Mouse (Mus musculus) forebrain, embryonic 15.5 days (tissue): Measurements from ENCODE around the gene Fam129b. TPM values are rescaled to one million over a fixed set of nuclear protein-coding genes. Genes with fewer than 3 reads are reported as not detected.

ENCODE experiments used
- ATAC-seq: fragments of 200-750 bp; cut with Nextera tagmentation; replicated peaks from 2 replicates; pipeline ENCODE4 v1.8.0; 2017; ENCODE audit warnings: mild to moderate bottlenecking, moderate TSS enrichment, moderate library complexity
- H3K27ac ChIP-seq: fragments of 300-500 bp; sonication (generic); replicated peaks from 2 replicates; pipeline ENCODE4 v1.5.1; 2015; ENCODE audit warnings: mild to moderate bottlenecking, inconsistent platforms
- H3K27me3 ChIP-seq: fragments of 300-500 bp; sonication (generic); 2 replicates; pipeline ENCODE4 v1.6.1; 2015; ENCODE audit warnings: inconsistent platforms
- H3K36me3 ChIP-seq: fragments of 300-500 bp; sonication (generic); 2 replicates; pipeline ENCODE4 v1.6.1; 2015; ENCODE audit warnings: mild to moderate bottlenecking, inconsistent platforms
- H3K4me1 ChIP-seq: fragments of 300-500 bp; sonication (generic); 2 replicates; pipeline ENCODE4 v1.6.1; 2015; ENCODE audit warnings: inconsistent platforms
- H3K4me2 ChIP-seq: fragments of 300-500 bp; sonication (generic); replicated peaks from 2 replicates; pipeline ENCODE4 v1.6.1; 2015; ENCODE audit warnings: mild to moderate bottlenecking, inconsistent platforms
- H3K4me3 ChIP-seq: fragments of 300-500 bp; sonication (generic); 2 replicates; pipeline ENCODE4 v1.5.1; 2015; ENCODE audit warnings: mild to moderate bottlenecking, inconsistent platforms
- H3K9ac ChIP-seq: fragments of 300-500 bp; sonication (generic); replicated peaks from 2 replicates; pipeline ENCODE4 v1.6.1; 2015; ENCODE audit warnings: mild to moderate bottlenecking, inconsistent platforms
- H3K9me3 ChIP-seq: fragments of 300-500 bp; sonication (generic); 2 replicates; pipeline ENCODE4 v1.6.1; 2016; ENCODE audit warnings: inconsistent platforms
- WGBS: fragments of 180-500 bp; shearing (Covaris S2); methylation state at CpG from one replicate; pipeline ENCODE4 v1.1.7; 2015; ENCODE audit warnings: mixed read lengths; 5-methylcytosine and 5-hydroxymethylcytosine counted together
- polyA plus RNA-seq: library from polyadenylated mRNA; unstranded; fragments of >200 nt; fragmentation: Nextera tagmentation; extraction: Ambion mirVana; gene quantifications from 2 replicates; pipeline ENCODE4 v1.2.1, GENCODE M21; 2015

Fam129b gene
- polyA plus RNA-seq, 1 experiment from 2014 or later: 33.5 TPM

DNA sequence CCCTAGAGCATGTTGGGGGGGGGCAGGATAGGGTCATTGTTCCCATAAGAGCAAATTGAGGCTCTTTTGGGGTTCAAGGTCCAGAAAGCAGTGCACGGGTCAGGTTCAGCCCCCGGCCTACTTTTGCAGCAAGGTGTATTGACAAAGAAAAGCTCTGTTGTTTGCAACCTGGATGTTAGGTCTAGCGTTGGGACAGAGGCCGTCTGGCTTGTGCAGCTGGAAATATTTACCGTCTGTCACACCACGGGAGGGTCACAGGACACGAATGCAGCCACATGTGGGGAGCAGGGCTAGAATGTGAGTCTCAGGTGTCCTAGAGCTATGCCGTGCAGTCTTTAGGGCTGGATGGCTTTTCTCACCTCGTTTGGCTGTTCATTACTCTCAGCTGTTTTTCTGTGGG lies 42.5 kb downstream of the Fam129b start:
- Histone ChIP-seq H3K27ac (no peak overlapping the region), H3K9ac (no peak overlapping the region), H3K27me3 (no peaks in the 10 kb centered on the region), H3K4me2 (no peak overlapping the region), H3K9me3 (no peaks in the 10 kb centered on the region), H3K36me3 (peaks cover 48% of the 10 kb centered on the region), H3K4me1 (0 out of 2 replicates have a peak, but pooled peaks cover 4% of the 10 kb centered on the region), H3K4me3 (no peak overlapping the region)
- 78% methylated on average over 9 of the region's 9 CpGs for WGBS
- no peak for ATAC-seq

DNA sequence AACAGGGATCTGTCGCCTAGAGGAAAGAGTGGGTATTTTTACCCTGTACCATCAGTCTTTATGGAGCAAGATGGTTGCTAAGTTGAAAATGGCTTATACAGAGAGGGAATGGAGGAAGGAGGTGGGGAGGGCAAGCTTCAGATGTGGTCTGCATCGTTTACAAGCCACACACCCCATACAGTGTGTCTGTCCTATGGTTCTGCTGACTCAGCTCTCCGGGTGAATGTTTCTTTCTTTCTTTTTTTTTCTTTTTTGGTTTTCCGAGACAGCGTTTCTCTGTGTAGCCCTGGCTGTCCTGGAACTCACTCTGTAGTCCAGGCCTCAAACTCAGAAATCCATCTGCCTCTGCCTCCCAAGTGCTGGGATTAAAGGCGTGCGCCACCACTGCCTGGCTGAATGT lies 45.3 kb downstream of the Fam129b start:
- no peak overlapping the region for H3K4me3 ChIP-seq
- H3K4me2 ChIP-seq: no peak overlapping the region
- no peak for ATAC-seq
- H3K9ac ChIP-seq: no peak overlapping the region
- H3K27ac ChIP-seq: no peak overlapping the region
- H3K9me3 ChIP-seq: no peaks in the 10 kb centered on the region
- H3K4me1 ChIP-seq: no peaks in the 10 kb centered on the region
- no peaks in the 10 kb centered on the region for H3K27me3 ChIP-seq
- WGBS: 78% methylated on average over 7 of the region's 7 CpGs
- H3K36me3 ChIP-seq: peaks cover 67% of the 10 kb centered on the region

DNA sequence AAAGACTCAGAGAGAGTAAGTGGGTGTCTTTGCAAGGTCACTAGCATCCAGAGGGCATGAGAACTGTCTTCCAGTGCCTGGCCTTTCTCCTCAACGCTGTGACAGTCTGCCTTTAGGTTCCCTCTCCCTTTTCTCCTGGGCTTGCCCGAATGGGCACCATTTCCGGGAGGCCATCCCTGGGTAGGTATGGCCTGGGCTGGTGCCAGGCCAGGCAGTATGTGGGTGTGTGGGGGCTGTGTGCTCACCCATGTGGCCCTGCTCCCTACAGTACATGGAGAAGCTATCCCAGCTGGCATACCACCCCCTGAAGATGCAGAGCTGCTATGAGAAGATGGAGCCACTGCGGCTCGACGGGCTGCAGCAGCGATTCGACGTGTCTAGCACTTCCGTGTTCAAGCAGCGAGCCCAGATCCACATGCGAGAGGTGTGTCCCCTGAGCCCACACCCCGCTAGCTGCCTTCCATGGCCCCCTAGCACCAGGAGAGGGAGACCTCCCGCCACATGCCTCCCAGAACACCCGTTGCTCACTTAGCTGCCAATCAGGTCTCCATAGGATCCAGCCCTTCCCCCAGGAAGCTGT lies 46.0 kb downstream of the Fam129b start:
- Histone ChIP-seq H3K9me3 (no peaks in the 10 kb centered on the region), H3K9ac (no peak overlapping the region), H3K27ac (no peak overlapping the region), H3K4me1 (no peaks in the 10 kb centered on the region), H3K27me3 (no peaks in the 10 kb centered on the region), H3K36me3 (peaks cover 67% of the 10 kb centered on the region), H3K4me2 (no peak overlapping the region), H3K4me3 (no peak overlapping the region)
- WGBS: 89% methylated on average over 15 of the region's 15 CpGs
- no peak for ATAC-seq

DNA sequence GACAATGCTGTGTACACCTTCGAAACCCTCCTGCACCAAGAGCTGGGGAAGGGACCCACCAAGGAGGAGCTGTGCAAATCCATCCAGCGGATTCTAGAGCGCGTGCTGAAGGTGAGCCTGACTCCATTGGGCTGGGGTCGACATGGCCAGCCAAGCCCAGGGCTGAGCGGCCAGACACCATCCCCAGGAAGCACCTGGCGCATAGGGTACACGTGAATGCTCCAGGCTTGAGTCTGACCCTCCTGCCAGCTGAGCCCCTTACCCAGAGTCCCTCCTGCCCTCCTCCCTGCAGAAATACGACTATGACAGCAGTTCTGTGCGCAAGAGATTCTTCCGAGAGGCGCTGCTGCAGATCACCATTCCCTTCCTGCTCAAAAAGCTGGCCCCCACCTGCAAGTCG lies 46.6 kb downstream of the Fam129b start:
- 86% methylated on average over 13 of the region's 13 CpGs for WGBS
- Histone ChIP-seq H3K27ac (no peak overlapping the region), H3K4me2 (no peak overlapping the region)

DNA sequence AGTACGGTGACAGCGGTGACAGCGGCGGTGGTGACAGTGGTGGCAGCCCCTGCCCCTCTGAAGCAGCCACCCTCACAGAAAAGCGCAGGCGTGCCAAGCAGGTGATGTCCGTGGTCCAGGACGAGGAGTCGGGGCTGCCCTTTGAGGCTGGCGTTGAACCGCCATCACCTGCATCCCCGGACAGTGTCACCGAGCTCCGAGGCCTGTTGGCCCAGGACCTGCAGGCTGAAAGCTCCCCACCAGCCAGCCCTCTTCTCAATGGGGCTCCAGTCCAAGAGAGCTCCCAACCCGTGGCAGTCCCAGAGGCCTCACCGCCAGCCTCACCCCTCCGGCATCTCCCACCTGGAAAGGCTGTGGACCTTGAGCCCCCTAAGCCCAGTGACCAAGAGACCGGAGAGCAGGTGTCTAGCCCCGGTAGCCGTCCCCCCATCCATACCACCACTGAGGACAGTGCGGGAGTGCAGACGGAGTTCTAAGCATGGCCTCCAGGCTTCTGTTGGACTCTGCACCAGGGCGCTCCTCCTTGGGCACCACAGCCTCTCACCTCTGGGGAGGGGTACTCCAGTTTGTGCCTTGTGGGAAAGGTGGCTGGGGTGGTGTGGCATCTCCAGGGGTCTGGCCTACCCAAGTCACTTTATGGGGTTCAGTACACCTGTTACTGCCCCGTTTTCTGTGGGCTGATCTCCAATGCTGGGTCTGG lies 47.8 kb downstream of the Fam129b start:
- ATAC-seq: no peak
- Histone ChIP-seq H3K4me1 (no peaks in the 10 kb centered on the region), H3K36me3 (peaks cover 65% of the 10 kb centered on the region), H3K4me3 (no peak overlapping the region), H3K9ac (no peak overlapping the region), H3K4me2 (no peak overlapping the region), H3K27ac (no peak overlapping the region), H3K9me3 (no peaks in the 10 kb centered on the region), H3K27me3 (no peaks in the 10 kb centered on the region)
- WGBS: 93% methylated on average over 24 of the region's 24 CpGs

More for the DNA sequence above, 46.6 kb downstream of the Fam129b start:
- no peak overlapping the region for H3K4me3 ChIP-seq
- H3K4me1 ChIP-seq: no peaks in the 10 kb centered on the region
- H3K9me3 ChIP-seq: no peaks in the 10 kb centered on the region
- H3K9ac ChIP-seq: no peak overlapping the region
- H3K36me3 ChIP-seq: peaks cover 67% of the 10 kb centered on the region
- no peak for ATAC-seq
- no peaks in the 10 kb centered on the region for H3K27me3 ChIP-seq

DNA sequence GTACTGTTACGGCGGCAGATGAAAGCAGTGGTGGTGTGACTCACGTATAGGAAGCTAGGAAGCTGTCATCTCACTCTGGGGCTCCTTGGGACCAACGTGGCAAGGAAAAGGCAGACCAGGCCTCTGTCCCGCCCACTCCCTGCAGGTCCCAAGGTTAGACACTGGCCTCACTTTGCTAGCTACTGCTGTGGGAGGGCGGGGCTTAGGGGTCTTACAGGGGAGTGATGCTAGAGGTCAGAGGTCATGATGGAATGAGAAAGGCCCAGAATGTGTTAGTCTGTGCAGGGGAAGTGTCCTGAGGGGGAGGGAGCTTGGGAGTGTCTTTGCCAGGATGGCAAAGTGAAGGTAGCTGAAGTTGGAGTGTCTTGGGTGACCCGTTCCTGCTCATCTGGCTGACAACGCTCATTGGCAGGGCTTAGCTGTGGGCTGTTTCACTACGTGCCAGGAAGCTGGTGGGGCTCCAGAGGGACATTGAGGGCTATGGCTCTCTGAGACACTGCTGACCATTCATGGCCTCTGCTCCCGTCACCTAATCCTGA lies 48.5 kb downstream of the Fam129b start:
- no peak for ATAC-seq
- Histone ChIP-seq H3K27ac (no peak overlapping the region), H3K9me3 (no peaks in the 10 kb centered on the region), H3K9ac (no peak overlapping the region), H3K4me2 (no peak overlapping the region), H3K4me3 (no peak overlapping the region), H3K27me3 (no peaks in the 10 kb centered on the region), H3K4me1 (no peaks in the 10 kb centered on the region), H3K36me3 (peaks cover 59% of the 10 kb centered on the region)
- WGBS: 71% methylated on average over 10 of the region's 10 CpGs

DNA sequence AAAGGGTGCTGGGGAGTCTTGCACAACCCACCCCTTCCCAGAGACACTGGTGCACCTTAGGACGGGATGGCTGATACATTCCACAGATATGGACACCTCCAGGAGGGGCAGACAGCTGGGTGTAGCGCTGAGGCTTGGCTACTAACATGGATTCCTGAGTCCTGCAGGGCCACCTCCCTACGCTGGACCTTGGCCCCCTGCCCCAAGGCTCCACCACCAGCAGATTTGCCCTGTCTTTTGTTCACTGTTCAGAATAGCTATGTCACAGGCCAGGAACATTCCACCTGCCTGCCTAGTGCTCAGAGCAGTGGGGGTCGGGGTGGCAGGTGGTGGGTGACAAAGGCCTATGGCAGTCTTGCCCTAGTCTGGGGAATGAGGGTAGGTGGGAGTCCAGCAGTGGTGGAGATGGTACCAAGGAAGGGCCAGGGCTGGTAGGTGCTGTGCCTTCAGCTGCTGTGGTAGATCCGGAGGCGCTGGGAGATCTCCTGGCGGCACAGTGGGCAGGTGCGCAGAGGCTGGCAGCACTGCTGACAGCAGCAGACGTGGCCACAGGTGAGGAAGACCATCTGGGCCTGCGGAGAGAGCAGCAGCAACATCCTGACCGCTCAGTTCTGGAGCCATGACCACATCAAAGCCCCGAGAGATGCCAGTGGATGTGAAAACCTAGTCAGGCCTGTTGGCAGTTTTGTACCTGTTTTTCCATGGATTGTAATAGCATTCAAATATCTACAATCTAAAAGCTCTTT lies 50.6 kb downstream of the Fam129b start:
- no peak for ATAC-seq
- Histone ChIP-seq H3K9ac (no peak overlapping the region), H3K36me3 (peaks cover 39% of the 10 kb centered on the region), H3K27ac (no peak overlapping the region), H3K9me3 (no peaks in the 10 kb centered on the region), H3K4me2 (no peak overlapping the region), H3K27me3 (no peaks in the 10 kb centered on the region), H3K4me1 (no peaks in the 10 kb centered on the region), H3K4me3 (no peak overlapping the region)
- whole genome bisulfite sequencing: 92% methylated on average over 11 of the region's 12 CpGs

DNA sequence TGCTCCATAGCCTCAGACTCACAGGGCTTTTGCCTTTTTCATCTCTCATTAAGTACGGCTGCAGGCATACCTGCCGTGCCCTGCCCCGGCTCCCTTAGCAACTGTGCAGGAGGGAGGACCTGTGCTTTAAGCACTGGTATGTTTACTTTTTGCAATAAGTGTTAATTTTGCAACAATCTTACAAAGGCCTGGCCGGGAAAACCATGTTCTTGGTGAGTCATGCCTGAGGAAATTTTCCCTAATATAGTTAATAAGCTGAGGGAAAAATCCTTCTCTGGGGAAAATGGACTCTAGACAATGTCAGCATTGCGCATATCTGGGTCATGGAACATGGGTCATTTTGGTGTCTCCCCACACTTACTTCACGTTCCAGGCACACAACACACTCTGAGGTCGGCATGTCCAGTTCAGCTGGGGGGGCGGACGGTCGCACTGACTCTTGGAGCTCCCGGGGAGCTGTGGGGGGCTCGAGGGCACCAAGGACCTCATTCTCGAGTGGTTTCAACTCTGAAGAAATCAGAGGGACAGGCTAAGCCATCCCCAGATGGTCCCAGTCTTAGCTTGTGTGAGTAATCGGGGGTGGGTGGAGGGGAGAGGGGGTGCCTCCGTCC lies 51.8 kb downstream of the Fam129b start:
- peaks cover 27% of the 10 kb centered on the region for H3K36me3 ChIP-seq

DNA sequence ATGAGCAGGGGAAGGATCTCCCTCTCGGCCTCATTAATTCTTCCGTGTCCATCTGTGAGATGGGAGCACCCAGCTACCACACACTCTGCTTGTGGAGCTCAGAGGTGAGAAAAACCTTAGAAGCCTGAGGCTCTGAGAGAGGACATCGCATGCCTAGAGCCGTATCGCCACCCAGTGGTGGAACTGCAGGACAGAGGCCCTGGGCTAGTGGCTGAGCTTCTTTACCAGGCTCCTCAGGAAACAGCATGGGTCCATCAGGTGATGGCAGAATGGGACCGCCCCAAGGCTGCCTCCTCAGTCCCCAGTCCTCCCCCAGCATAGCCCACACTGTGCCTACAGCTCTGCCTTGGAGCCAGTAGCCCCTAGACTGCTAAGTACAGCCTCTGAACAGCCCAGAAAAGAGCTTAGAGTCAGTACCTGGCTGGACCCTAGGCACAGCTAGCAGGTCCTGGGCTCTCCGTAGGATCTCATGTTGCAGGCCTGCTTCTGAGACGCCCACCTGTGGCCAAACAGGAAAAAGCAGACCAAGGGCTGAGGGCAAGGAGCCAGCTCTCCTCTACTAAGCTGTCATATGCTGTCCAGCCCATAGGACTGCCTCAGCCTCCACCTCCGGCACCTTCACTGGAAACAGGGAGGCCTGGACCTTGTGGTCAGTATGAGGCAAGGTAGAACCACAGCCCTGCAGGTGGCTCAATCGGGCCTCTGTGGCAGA lies 52.5 kb downstream of the Fam129b start:
- H3K27ac ChIP-seq: no peak overlapping the region
- H3K9me3 ChIP-seq: no peaks in the 10 kb centered on the region
- peak; percentile 44 for ATAC-seq
- H3K4me3 ChIP-seq: no peak overlapping the region
- peaks cover 22% of the 10 kb centered on the region for H3K36me3 ChIP-seq
- H3K4me2 ChIP-seq: no peak overlapping the region
- H3K9ac ChIP-seq: no peak overlapping the region
- H3K4me1 ChIP-seq: no peaks in the 10 kb centered on the region
- 26% methylated on average over 10 of the region's 10 CpGs for WGBS
- no peaks in the 10 kb centered on the region for H3K27me3 ChIP-seq

More for the DNA sequence above, 51.8 kb downstream of the Fam129b start:
- H3K4me2 ChIP-seq: no peak overlapping the region
- ATAC-seq: no peak
- H3K4me1 ChIP-seq: no peaks in the 10 kb centered on the region
- no peak overlapping the region for H3K27ac ChIP-seq
- no peak overlapping the region for H3K4me3 ChIP-seq
- H3K27me3 ChIP-seq: no peaks in the 10 kb centered on the region
- no peak overlapping the region for H3K9ac ChIP-seq
- 80% methylated on average over 15 of the region's 15 CpGs for WGBS
- H3K9me3 ChIP-seq: no peaks in the 10 kb centered on the region

DNA sequence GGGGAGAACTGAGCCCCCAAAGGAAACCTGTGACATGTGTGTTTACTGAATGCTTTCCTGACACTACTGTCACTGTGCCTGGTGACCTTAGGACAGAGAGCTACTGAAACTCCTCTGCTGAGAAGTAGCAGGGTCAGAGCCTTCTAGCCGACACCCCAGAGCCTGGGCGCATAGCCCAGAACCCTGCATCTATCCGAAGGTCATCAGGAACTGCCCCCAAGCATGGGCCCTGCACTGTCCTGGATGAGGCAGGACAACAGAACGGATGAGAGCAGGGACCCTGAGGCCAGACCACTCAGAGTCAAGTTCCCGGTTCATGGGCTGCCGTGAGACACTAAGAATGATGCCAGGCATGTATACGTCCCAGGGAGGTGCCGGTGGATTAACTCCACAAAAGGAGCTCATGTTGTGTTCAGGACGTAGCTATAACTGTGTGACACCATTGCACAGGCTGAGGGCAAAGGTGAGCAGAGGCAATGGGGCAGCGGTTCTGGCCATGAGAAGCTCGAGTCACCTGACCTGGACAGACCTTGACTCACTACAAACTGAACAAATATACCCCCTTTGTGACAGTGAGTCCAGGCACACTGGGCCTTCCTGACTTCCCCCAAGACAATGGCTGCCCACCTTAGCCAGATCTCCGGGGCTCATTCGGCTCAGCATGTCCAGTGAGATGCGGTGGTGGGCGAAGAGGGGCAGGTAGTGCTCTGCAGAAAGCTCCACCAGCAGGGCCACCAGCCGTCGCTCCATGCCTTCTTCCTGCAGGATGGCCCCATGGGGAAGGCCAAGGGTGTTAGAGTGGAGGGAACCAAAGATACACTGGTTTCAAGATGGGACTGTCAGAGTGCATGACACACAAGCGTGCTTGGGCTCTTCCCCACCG lies 53.3 kb downstream of the Fam129b start:
- H3K27ac ChIP-seq: no peak overlapping the region
- no peak overlapping the region for H3K4me3 ChIP-seq
- H3K9ac ChIP-seq: no peak overlapping the region
- WGBS: 88% methylated on average over 19 of the region's 19 CpGs
- no peak for ATAC-seq
- H3K4me1 ChIP-seq: no peaks in the 10 kb centered on the region
- H3K36me3 ChIP-seq: peaks cover 18% of the 10 kb centered on the region; the same call in 1 of the 2 replicates
- H3K4me2 ChIP-seq: no peak overlapping the region
- no peaks in the 10 kb centered on the region for H3K27me3 ChIP-seq
- no peaks in the 10 kb centered on the region for H3K9me3 ChIP-seq

DNA sequence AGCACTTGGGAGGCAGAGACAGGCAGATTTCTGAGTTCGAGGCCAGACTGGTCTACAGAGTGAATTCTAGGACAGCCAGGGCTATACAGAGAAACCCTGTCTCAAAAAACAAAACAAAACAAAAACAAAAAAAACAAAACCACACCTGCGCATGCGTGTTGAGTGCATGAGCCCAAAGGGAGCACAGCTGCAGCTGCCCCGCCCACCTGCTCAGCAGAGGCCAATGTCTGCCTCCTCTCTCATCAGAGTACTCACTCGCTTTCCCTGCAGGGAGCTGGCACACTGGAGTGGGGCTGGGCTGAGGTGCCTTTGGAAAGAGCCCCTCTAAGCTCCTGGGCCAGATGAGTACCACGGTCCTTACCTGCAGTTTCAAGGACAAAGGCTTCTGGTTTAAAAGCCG lies 55.8 kb downstream of the Fam129b start:
- no peaks in the 10 kb centered on the region for H3K27me3 ChIP-seq
- H3K36me3 ChIP-seq: peaks cover 18% of the 10 kb centered on the region; the same call in 1 of the 2 replicates
- no peak overlapping the region for H3K27ac ChIP-seq
- H3K9ac ChIP-seq: no peak overlapping the region
- no peak overlapping the region for H3K4me2 ChIP-seq
- H3K4me3 ChIP-seq: no peak overlapping the region
- no peaks in the 10 kb centered on the region for H3K4me1 ChIP-seq
- 70% methylated on average over 7 of the region's 7 CpGs for WGBS
- no peaks in the 10 kb centered on the region for H3K9me3 ChIP-seq
- ATAC-seq: no peak
